27 mouse cellular contexts compared by ENCODE assay signal in genomic region chr5:45270679-45271078, GRCm38 (mm10).
DNase-seq lines count a peak whose midpoint lies in the region; ATAC-seq and TF ChIP-seq lines count a peak whose summit lies in the region.
"Had no signal": no experiment of that assay in that cellular context is flagged by ENCODE, and none has a peak within 500 bp of the region (broad histone marks: within the 10 kb centered on the region; RNA-seq: fewer than 3 reads in every experiment).

No protein-coding gene starts in this region.

- H3K4me3 ChIP-seq in forebrain, embryonic 13.5 days = no peak overlapping the region
- H3K4me3 ChIP-seq in forebrain, embryonic 10.5 days = no peak overlapping the region
- H3K4me3 ChIP-seq in forebrain, postnatal 0 days (ENCODE audit: low read depth, low read length) = no peak overlapping the region
- no peak overlapping the region for H3K4me3 ChIP-seq in hindbrain, postnatal 0 days (ENCODE audit: low read length)
- H3K4me3 ChIP-seq: embryonic facial prominence, embryonic 10.5 days; embryonic facial prominence, embryonic 13.5 days; erythroblast, embryonic 14.5 days; hindbrain, embryonic 10.5 days; hindbrain, embryonic 13.5 days had no signal

- no peaks in the 10 kb centered on the region for H3K36me3 ChIP-seq in forebrain, embryonic 13.5 days (ENCODE audit: poor library complexity, severe bottlenecking)
- H3K36me3 ChIP-seq in forebrain, embryonic 10.5 days (replicated peaks) = no peaks in the 10 kb centered on the region
- H3K36me3 ChIP-seq in forebrain, postnatal 0 days (ENCODE audit: insufficient read depth) = no peaks in the 10 kb centered on the region
- H3K36me3 ChIP-seq in hindbrain, postnatal 0 days (ENCODE audit: insufficient read depth, low read length) = no peaks in the 10 kb centered on the region
- H3K36me3 ChIP-seq: embryonic facial prominence, embryonic 10.5 days; embryonic facial prominence, embryonic 13.5 days; hindbrain, embryonic 10.5 days; hindbrain, embryonic 13.5 days had no signal

- WGBS in forebrain, embryonic 13.5 days = 65% methylated on average over 3 of the region's 3 CpGs
- 88% methylated on average over 3 of the region's 3 CpGs for WGBS in forebrain, embryonic 10.5 days
- 52% methylated on average over 3 of the region's 3 CpGs for WGBS in forebrain, postnatal 0 days
- 78% methylated on average over 3 of the region's 3 CpGs for WGBS in hindbrain, postnatal 0 days

- H3K27me3 ChIP-seq in forebrain, embryonic 13.5 days = no peaks in the 10 kb centered on the region
- no peaks in the 10 kb centered on the region for H3K27me3 ChIP-seq in forebrain, embryonic 10.5 days (ENCODE audit: poor library complexity, severe bottlenecking)
- no peaks in the 10 kb centered on the region for H3K27me3 ChIP-seq in forebrain, postnatal 0 days (ENCODE audit: insufficient read depth, low read length)
- H3K27me3 ChIP-seq in hindbrain, postnatal 0 days (ENCODE audit: insufficient read depth, low read length) = no peaks in the 10 kb centered on the region
- H3K27me3 ChIP-seq: embryonic facial prominence, embryonic 13.5 days; hindbrain, embryonic 13.5 days had no signal

- ATAC-seq in forebrain, embryonic 13.5 days = peak; percentile 67; the same call in 1 of the 2 replicates
- ATAC-seq in frontal cortex, adult (ENCODE audit: low TSS enrichment) = peak; percentile 52; the same call in 1 of the 2 replicates
- peak; percentile 93 for ATAC-seq in forebrain, postnatal 0 days
- no peak for ATAC-seq in hindbrain, postnatal 0 days
- ATAC-seq: activated CD4-positive, CD25-positive, alpha-beta regulatory T cell, adult 4 months; hindbrain, embryonic 16.5 days; inflammation-experienced regulatory T-cells, adult 6 months; intestine, embryonic 16.5 days had no signal

- no peak overlapping the region for H3K9ac ChIP-seq in forebrain, embryonic 13.5 days
- H3K9ac ChIP-seq in forebrain, postnatal 0 days = no peak overlapping the region
- no peak overlapping the region for H3K9ac ChIP-seq in hindbrain, postnatal 0 days (replicated peaks; ENCODE audit: low read length)
- H3K9ac ChIP-seq: embryonic facial prominence, embryonic 13.5 days; hindbrain, embryonic 13.5 days had no signal

- DNase-seq in forebrain, embryonic 10.5 days (ENCODE audit: extremely low spot score, low spot score) = no peak
- no peak for DNase-seq in frontal cortex, postnatal 10 days (ENCODE audit: low spot score in 2 of 2)
- DNase-seq in brain, adult 2 months (ENCODE audit: low read depth, low spot score) = peak; percentile 20
- DNase-seq in forebrain, postnatal 0 days = peak; percentile 45
- no peak for DNase-seq in hindbrain, postnatal 0 days (ENCODE audit: low spot score)
- DNase-seq: adrenal gland, postnatal 10 days; adrenal gland, postnatal 36 days; cerebellum, adult 11-12 months; cerebellum, adult 8-10 months; cerebellum, postnatal 10 days; cerebellum, postnatal 36 days; embryo, embryonic 11 days; gastrocnemius, postnatal 10 days; gastrocnemius, postnatal 36 days; kidney, adult 18-20 months had no signal

- no peaks in the 10 kb centered on the region for H3K9me3 ChIP-seq in forebrain, embryonic 13.5 days (replicated peaks)
- H3K9me3 ChIP-seq in forebrain, embryonic 10.5 days = no peaks in the 10 kb centered on the region
- H3K9me3 ChIP-seq in forebrain, postnatal 0 days (ENCODE audit: low read length) = no peaks in the 10 kb centered on the region
- H3K9me3 ChIP-seq in hindbrain, postnatal 0 days (ENCODE audit: low read length) = no peaks in the 10 kb centered on the region
- H3K9me3 ChIP-seq: embryonic facial prominence, embryonic 10.5 days; embryonic facial prominence, embryonic 13.5 days; hindbrain, embryonic 10.5 days; hindbrain, embryonic 13.5 days had no signal

- no peak overlapping the region for H3K4me2 ChIP-seq in forebrain, embryonic 13.5 days
- H3K4me2 ChIP-seq in forebrain, postnatal 0 days (ENCODE audit: low read depth) = no peak overlapping the region
- no peak overlapping the region for H3K4me2 ChIP-seq in hindbrain, postnatal 0 days (ENCODE audit: low read depth, low read length)
- H3K4me2 ChIP-seq: embryonic facial prominence, embryonic 13.5 days; heart, embryonic 11.5 days; hindbrain, embryonic 13.5 days had no signal

- peaks cover 3% of the 10 kb centered on the region; the same call in 1 of the 2 replicates for H3K4me1 ChIP-seq in forebrain, embryonic 13.5 days
- H3K4me1 ChIP-seq in forebrain, embryonic 10.5 days = peaks cover 14% of the 10 kb centered on the region
- H3K4me1 ChIP-seq in forebrain, postnatal 0 days (ENCODE audit: insufficient read depth) = no peaks in the 10 kb centered on the region
- no peaks in the 10 kb centered on the region for H3K4me1 ChIP-seq in hindbrain, postnatal 0 days (ENCODE audit: insufficient read depth, low read length)
- H3K4me1 ChIP-seq: embryonic facial prominence, embryonic 13.5 days; hindbrain, embryonic 13.5 days had no signal

- H3K27ac ChIP-seq in forebrain, embryonic 13.5 days = no peak overlapping the region
- no peak overlapping the region for H3K27ac ChIP-seq in forebrain, embryonic 10.5 days
- no peak overlapping the region for H3K27ac ChIP-seq in forebrain, postnatal 0 days (ENCODE audit: low read depth, low read length)
- no peak overlapping the region for H3K27ac ChIP-seq in hindbrain, postnatal 0 days
- H3K27ac ChIP-seq: embryonic facial prominence, embryonic 10.5 days; embryonic facial prominence, embryonic 13.5 days; hindbrain, embryonic 10.5 days; hindbrain, embryonic 13.5 days had no signal

- no peak for TF ChIP-seq CTCF in forebrain, postnatal 0 days (IDR thresholded peaks at IDR 0.05; ENCODE audit: low read depth)
- no peak for TF ChIP-seq CTCF in hindbrain, postnatal 0 days (IDR thresholded peaks at IDR 0.05; ENCODE audit: low read depth)

Comparison
In these comparisons a context has a peak if more than half of its experiments do, and no peak if none do; other contexts are left out.
1. DNase-seq: peak in brain, adult 2 months (single experiment) and forebrain, postnatal 0 days (single experiment); none in forebrain, embryonic 10.5 days (single experiment), frontal cortex, postnatal 10 days (0 of 2) and hindbrain, postnatal 0 days (single experiment).